Mouse (Mus musculus): ENCODE results near the gene Stt3b. TPM values are rescaled to one million over a fixed set of nuclear protein-coding genes. Genes with fewer than 3 reads are reported as not detected.

The Stt3b gene
- polyA plus RNA-seq, 1 experiment from 2014 or later = 126 TPM

DNA sequence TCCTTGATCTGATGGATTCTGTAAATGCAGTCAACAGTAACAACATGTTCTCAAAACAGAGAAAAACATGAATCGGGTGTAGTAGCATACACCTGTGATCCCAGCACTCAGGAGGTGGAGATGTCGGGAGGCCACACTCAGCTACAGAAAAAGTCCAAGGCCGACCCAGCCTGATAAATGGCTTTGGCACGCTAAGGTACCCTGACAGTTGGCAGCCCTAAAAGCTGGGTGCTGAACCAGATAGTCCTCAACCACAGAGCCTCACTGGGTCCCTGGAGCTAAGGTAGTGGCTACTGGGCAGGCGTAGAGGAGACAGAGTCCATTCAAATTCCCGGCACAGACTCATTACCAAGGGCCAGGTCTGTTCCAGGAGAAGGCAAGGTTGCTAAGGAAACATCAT lies 109.0 kb downstream of the Stt3b start:
- TF ChIP-seq CTCF (IDR thresholded peaks at IDR 0.05; ENCODE audit: low read depth) = no peak
- Histone ChIP-seq H3K4me2 (no peak overlapping the region), H3K4me1 (ENCODE audit: insufficient read depth) (peaks cover 7% of the 10 kb centered on the region; the same call in 1 of the 2 replicates), H3K36me3 (ENCODE audit: insufficient read depth) (no peaks in the 10 kb centered on the region), H3K4me3 (ENCODE audit: low read depth, low read length) (no peak overlapping the region), H3K9ac (no peak overlapping the region), H3K27ac (ENCODE audit: low read depth) (no peak overlapping the region), H3K27me3 (ENCODE audit: insufficient read depth, low read length) (no peaks in the 10 kb centered on the region), H3K9me3 (ENCODE audit: low read depth, low read length) (no peaks in the 10 kb centered on the region)
- DNase-seq = no peak
- no peak for ATAC-seq (ENCODE audit: insufficient read depth)
- WGBS = 90% methylated on average over 6 of the region's 6 CpGs

DNA sequence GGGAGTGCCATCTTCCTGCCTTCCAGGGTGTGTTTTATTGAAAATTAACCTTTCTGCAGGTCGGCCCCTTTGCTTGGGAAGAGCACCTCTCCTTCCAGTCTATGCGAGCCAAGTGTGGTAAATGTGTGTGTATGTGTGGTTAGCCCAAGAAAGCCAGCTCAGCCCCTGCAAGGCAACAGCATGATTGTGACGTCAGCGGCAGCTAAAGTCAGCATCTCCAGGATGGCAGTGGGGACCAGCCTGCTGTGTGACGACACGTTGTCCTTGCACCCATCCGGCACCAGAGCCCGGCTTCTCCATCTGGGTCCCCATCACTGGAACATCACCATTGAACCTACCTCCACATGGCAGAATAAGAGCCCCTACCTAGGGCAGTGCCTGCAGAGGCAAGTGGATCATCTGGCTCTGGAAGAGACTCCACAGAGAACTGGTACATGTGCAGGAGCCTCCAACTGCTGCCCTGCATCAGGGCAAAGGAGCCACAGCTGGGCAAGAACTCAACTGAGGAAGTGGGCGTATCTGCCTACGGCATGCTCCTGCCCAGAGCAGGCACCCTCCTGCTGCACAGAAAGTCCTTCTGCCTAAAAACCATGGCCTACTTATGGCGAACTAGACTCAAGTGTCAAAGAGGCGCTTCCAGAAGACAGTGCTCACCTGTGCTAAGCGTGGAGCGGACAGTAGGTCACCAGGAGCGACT lies 109.9 kb downstream of the Stt3b start:
- Histone ChIP-seq H3K4me1 (ENCODE audit: insufficient read depth) (no peaks in the 10 kb centered on the region), H3K36me3 (ENCODE audit: insufficient read depth) (no peaks in the 10 kb centered on the region), H3K4me3 (ENCODE audit: low read depth, low read length) (no peak overlapping the region), H3K4me2 (no peak overlapping the region), H3K27ac (ENCODE audit: low read depth) (no peak overlapping the region), H3K9me3 (ENCODE audit: low read depth, low read length) (no peaks in the 10 kb centered on the region), H3K9ac (no peak overlapping the region), H3K27me3 (ENCODE audit: insufficient read depth, low read length) (no peaks in the 10 kb centered on the region)
- 90% methylated on average over 15 of the region's 15 CpGs for WGBS
- DNase-seq (no peak), ATAC-seq (ENCODE audit: insufficient read depth) (no peak)
- no peak for TF ChIP-seq CTCF (IDR thresholded peaks at IDR 0.05; ENCODE audit: low read depth)

DNA sequence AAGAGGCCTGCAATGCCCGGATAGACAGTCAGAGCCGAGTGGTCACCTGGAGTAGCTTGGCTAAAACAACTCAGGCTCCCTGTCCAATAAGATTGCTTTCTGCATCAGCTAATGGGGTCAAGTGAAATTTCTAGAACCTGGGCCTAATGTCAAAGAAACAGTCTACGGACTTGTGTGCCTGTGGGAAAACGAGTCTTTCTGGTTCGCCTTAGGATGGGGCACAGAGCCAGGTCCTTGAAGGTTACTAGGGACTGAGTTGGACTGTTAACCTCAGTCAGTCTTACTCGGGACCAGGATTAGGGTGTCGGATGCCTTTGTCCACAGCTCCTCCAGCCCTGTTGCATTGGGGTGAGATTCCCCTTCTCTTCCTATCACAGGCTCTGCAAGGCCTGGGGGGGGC lies 113.1 kb downstream of the Stt3b start:
- Histone ChIP-seq H3K4me3 (ENCODE audit: low read depth, low read length) (no peak overlapping the region), H3K27ac (ENCODE audit: low read depth) (no peak overlapping the region), H3K9me3 (ENCODE audit: low read depth, low read length) (no peaks in the 10 kb centered on the region), H3K4me2 (no peak overlapping the region), H3K4me1 (ENCODE audit: insufficient read depth) (no peaks in the 10 kb centered on the region), H3K9ac (no peak overlapping the region), H3K36me3 (ENCODE audit: insufficient read depth) (no peaks in the 10 kb centered on the region), H3K27me3 (ENCODE audit: insufficient read depth, low read length) (no peaks in the 10 kb centered on the region)
- TF ChIP-seq CTCF (IDR thresholded peaks at IDR 0.05; ENCODE audit: low read depth) = no peak
- WGBS = 45% methylated on average over 7 of the region's 7 CpGs
- peak; percentile 44; the same call in 1 of the 2 replicates for ATAC-seq (ENCODE audit: insufficient read depth)
- DNase-seq = peak; percentile 69

DNA sequence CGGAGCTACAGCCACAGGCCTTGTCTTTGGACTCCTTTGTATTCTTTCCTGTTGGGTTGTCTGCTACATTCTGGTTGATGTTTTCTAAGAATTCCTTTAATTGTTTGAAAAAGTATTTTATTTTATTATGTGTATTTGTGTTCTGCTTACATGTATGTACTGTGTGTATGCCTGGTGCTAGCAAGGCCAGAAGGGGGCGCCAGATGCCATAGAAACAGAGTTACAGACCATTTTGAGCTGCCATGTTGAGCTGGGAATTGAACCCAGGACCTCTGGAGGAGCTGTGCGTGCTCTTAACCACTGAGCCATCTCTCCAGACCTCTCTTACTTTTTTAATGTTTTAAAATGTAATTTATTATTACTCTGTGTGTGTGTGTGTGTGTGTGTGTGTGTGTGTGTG lies 117.3 kb downstream of the Stt3b start:
- DNase-seq (no peak), ATAC-seq (ENCODE audit: insufficient read depth) (no peak)
- H3K4me2 ChIP-seq = no peak overlapping the region
- H3K4me1 ChIP-seq (ENCODE audit: insufficient read depth) = no peaks in the 10 kb centered on the region
- H3K36me3 ChIP-seq (ENCODE audit: insufficient read depth) = no peaks in the 10 kb centered on the region
- WGBS = 68% methylated on average over 3 of the region's 3 CpGs
- H3K27ac ChIP-seq (ENCODE audit: low read depth) = no peak overlapping the region
- TF ChIP-seq CTCF (IDR thresholded peaks at IDR 0.05; ENCODE audit: low read depth) = peak; percentile 34; the same call in 1 of the 2 replicates
- H3K9ac ChIP-seq = no peak overlapping the region
- no peak overlapping the region for H3K4me3 ChIP-seq (ENCODE audit: low read depth, low read length)
- no peaks in the 10 kb centered on the region for H3K27me3 ChIP-seq (ENCODE audit: insufficient read depth, low read length)
- no peaks in the 10 kb centered on the region for H3K9me3 ChIP-seq (ENCODE audit: low read depth, low read length)

All from lung, embryonic 14.5 days (tissue).